Mouse (Mus musculus): ENCODE data around the gene Clcn5. TPM values are rescaled to one million over a fixed set of nuclear protein-coding genes. Genes with fewer than 3 reads are reported as not detected.

Gene Clcn5
- polyA plus RNA-seq, 1 experiment from 2014 or later: 12.7 TPM

DNA sequence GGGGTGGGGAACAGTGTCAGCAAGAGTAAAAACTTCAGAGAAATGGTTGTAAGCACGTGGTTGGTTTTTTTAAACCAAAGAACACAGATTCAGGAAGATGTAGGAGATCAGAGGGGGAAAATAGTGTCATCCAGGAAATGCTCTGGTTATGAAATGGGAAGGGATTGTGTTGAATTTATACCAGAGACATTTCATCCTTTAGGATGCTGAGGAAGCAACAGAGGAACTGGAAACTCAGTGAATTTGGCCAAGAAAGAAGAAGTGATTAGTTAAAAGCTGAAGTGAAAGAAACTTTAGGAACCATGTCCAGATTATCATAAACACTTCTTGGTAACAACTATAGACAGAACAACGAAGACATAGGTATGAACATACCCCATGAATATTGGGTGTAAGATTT lies 26.2 kb downstream of the Clcn5 start:
- Histone ChIP-seq H3K27me3 (ENCODE audit: control insufficient read depth, insufficient read depth, low read length) (no peaks in the 10 kb centered on the region), H3K4me3 (replicated peaks; ENCODE audit: low read length) (no peak overlapping the region), H3K36me3 (ENCODE audit: control insufficient read depth, insufficient read depth, low read length) (no peaks in the 10 kb centered on the region), H3K4me2 (ENCODE audit: low read depth, low read length) (no peak overlapping the region), H3K9me3 (replicated peaks; ENCODE audit: control insufficient read depth, low read length) (no peaks in the 10 kb centered on the region), H3K4me1 (ENCODE audit: control insufficient read depth, insufficient read depth, low read length) (no peaks in the 10 kb centered on the region), H3K27ac (ENCODE audit: low read length) (no peak overlapping the region), H3K9ac (ENCODE audit: low read length) (no peak overlapping the region)
- ATAC-seq (ENCODE audit: insufficient read depth, low FRiP score): no peak
- 73% methylated on average over 2 of the region's 2 CpGs for WGBS

- no peak for ATAC-seq (ENCODE audit: insufficient read depth, low FRiP score)
- 89% methylated on average over 8 of the region's 8 CpGs for WGBS
Observed at GRCm38 (mm10) chrX:7292151-7292768, 26.9 kb downstream of the Clcn5 start.

GRCm38 (mm10) chrX:7288976-7289375 lies 30.2 kb downstream of the Clcn5 start:
- Histone ChIP-seq H3K4me1 (ENCODE audit: control insufficient read depth, insufficient read depth, low read length) (no peaks in the 10 kb centered on the region), H3K27ac (ENCODE audit: low read length) (no peak overlapping the region), H3K4me3 (replicated peaks; ENCODE audit: low read length) (no peak overlapping the region), H3K36me3 (ENCODE audit: control insufficient read depth, insufficient read depth, low read length) (no peaks in the 10 kb centered on the region), H3K27me3 (ENCODE audit: control insufficient read depth, insufficient read depth, low read length) (no peaks in the 10 kb centered on the region), H3K9me3 (replicated peaks; ENCODE audit: control insufficient read depth, low read length) (no peaks in the 10 kb centered on the region), H3K4me2 (ENCODE audit: low read depth, low read length) (no peak overlapping the region), H3K9ac (ENCODE audit: low read length) (no peak overlapping the region)
- no peak for ATAC-seq (ENCODE audit: insufficient read depth, low FRiP score)
- WGBS: 18% methylated on average over 2 of the region's 2 CpGs

More at GRCm38 (mm10) chrX:7292151-7292768, 26.9 kb downstream of the Clcn5 start:
- Histone ChIP-seq H3K4me2 (ENCODE audit: low read depth, low read length) (no peak overlapping the region), H3K36me3 (ENCODE audit: control insufficient read depth, insufficient read depth, low read length) (no peaks in the 10 kb centered on the region), H3K9me3 (replicated peaks; ENCODE audit: control insufficient read depth, low read length) (no peaks in the 10 kb centered on the region), H3K9ac (ENCODE audit: low read length) (no peak overlapping the region), H3K27ac (ENCODE audit: low read length) (no peak overlapping the region), H3K4me3 (replicated peaks; ENCODE audit: low read length) (no peak overlapping the region), H3K4me1 (ENCODE audit: control insufficient read depth, insufficient read depth, low read length) (no peaks in the 10 kb centered on the region), H3K27me3 (ENCODE audit: control insufficient read depth, insufficient read depth, low read length) (no peaks in the 10 kb centered on the region)

DNA sequence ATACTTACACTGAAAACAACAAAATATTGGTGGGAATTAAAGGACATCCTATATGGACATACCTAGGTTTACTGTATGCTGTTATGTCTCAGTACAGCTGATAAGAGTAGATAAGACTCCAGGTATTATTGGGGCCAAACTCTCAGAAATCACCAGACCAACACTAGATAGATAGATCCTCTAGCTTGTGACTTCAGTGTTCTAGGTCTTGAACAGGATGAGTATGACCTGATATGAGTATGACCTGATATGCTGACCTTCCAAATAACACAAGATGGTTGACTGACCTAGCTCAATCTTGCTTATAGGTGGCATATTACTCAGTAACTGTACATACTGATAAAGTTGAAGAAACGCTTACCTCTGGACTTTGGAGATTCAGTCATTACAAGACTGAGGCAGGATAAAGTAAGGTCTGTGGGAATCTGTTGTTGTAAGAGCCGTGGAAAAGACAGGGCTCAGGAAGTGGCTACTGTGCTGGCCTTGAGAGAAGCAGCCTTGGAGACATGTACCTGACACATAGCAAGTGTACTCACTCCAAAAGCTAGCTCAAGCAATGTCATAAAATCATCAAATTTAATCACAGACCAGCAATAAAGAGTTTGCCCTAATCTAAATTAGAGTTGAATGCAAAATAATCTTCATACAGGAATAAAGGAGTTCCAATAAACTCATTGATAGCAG lies 32.0 kb downstream of the Clcn5 start:
- WGBS: 79% methylated on average over 2 of the region's 2 CpGs
- H3K4me3 ChIP-seq (replicated peaks; ENCODE audit: low read length): no peak overlapping the region
- H3K9me3 ChIP-seq (replicated peaks; ENCODE audit: control insufficient read depth, low read length): no peaks in the 10 kb centered on the region
- H3K9ac ChIP-seq (ENCODE audit: low read length): no peak overlapping the region
- H3K36me3 ChIP-seq (ENCODE audit: control insufficient read depth, insufficient read depth, low read length): no peaks in the 10 kb centered on the region
- H3K4me1 ChIP-seq (ENCODE audit: control insufficient read depth, insufficient read depth, low read length): no peaks in the 10 kb centered on the region
- H3K27me3 ChIP-seq (ENCODE audit: control insufficient read depth, insufficient read depth, low read length): no peaks in the 10 kb centered on the region
- no peak overlapping the region for H3K4me2 ChIP-seq (ENCODE audit: low read depth, low read length)
- H3K27ac ChIP-seq (ENCODE audit: low read length): no peak overlapping the region
- no peak for ATAC-seq (ENCODE audit: insufficient read depth, low FRiP score)

- ATAC-seq (ENCODE audit: insufficient read depth, low FRiP score): no peak
- WGBS: 74% methylated on average over 1 of the region's 1 CpGs
- H3K36me3 ChIP-seq (ENCODE audit: control insufficient read depth, insufficient read depth, low read length): no peaks in the 10 kb centered on the region
Observed at GRCm38 (mm10) chrX:7282636-7283035, 36.5 kb downstream of the Clcn5 start.

GRCm38 (mm10) chrX:7279722-7280121 lies 39.4 kb downstream of the Clcn5 start:
- H3K9ac ChIP-seq (ENCODE audit: low read length): no peak overlapping the region
- no peaks in the 10 kb centered on the region for H3K9me3 ChIP-seq (replicated peaks; ENCODE audit: control insufficient read depth, low read length)
- H3K4me2 ChIP-seq (ENCODE audit: low read depth, low read length): no peak overlapping the region
- no peak for ATAC-seq (ENCODE audit: insufficient read depth, low FRiP score)
- H3K36me3 ChIP-seq (ENCODE audit: control insufficient read depth, insufficient read depth, low read length): no peaks in the 10 kb centered on the region
- H3K27ac ChIP-seq (ENCODE audit: low read length): no peak overlapping the region
- no peaks in the 10 kb centered on the region for H3K4me1 ChIP-seq (ENCODE audit: control insufficient read depth, insufficient read depth, low read length)
- WGBS: 78% methylated on average over 5 of the region's 5 CpGs
- H3K4me3 ChIP-seq (replicated peaks; ENCODE audit: low read length): no peak overlapping the region
- no peaks in the 10 kb centered on the region for H3K27me3 ChIP-seq (ENCODE audit: control insufficient read depth, insufficient read depth, low read length)

More at GRCm38 (mm10) chrX:7282636-7283035, 36.5 kb downstream of the Clcn5 start:
- Histone ChIP-seq H3K4me3 (replicated peaks; ENCODE audit: low read length) (no peak overlapping the region), H3K4me2 (ENCODE audit: low read depth, low read length) (no peak overlapping the region), H3K9me3 (replicated peaks; ENCODE audit: control insufficient read depth, low read length) (no peaks in the 10 kb centered on the region), H3K4me1 (ENCODE audit: control insufficient read depth, insufficient read depth, low read length) (no peaks in the 10 kb centered on the region), H3K27me3 (ENCODE audit: control insufficient read depth, insufficient read depth, low read length) (no peaks in the 10 kb centered on the region), H3K9ac (ENCODE audit: low read length) (no peak overlapping the region), H3K27ac (ENCODE audit: low read length) (no peak overlapping the region)

DNA sequence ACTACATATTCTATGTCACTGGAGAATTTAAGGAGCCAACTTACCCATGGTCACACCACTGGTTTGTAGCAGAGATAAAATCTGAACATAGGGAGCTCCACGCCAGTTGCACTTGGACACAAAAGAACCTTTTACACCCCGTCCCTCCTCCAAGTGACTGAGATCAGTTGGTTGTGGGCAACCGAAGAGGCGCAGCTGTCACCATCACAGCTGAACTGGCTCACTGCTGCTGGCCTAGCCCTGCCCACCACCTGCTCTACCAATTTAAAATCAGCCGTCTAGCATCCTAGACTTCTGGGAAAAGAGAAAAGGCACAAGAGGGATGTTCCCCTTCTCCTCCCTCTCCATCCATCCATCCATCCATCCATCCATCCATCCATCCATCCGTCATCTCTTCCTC lies 42.6 kb downstream of the Clcn5 start:
- no peaks in the 10 kb centered on the region for H3K36me3 ChIP-seq (ENCODE audit: control insufficient read depth, insufficient read depth, low read length)
- H3K4me1 ChIP-seq (ENCODE audit: control insufficient read depth, insufficient read depth, low read length): no peaks in the 10 kb centered on the region
- H3K9ac ChIP-seq (ENCODE audit: low read length): no peak overlapping the region
- no peak overlapping the region for H3K27ac ChIP-seq (ENCODE audit: low read length)
- no peak overlapping the region for H3K4me3 ChIP-seq (replicated peaks; ENCODE audit: low read length)
- no peaks in the 10 kb centered on the region for H3K27me3 ChIP-seq (ENCODE audit: control insufficient read depth, insufficient read depth, low read length)
- ATAC-seq (ENCODE audit: insufficient read depth, low FRiP score): no peak
- no peak overlapping the region for H3K4me2 ChIP-seq (ENCODE audit: low read depth, low read length)
- no peaks in the 10 kb centered on the region for H3K9me3 ChIP-seq (replicated peaks; ENCODE audit: control insufficient read depth, low read length)
- WGBS: 75% methylated on average over 5 of the region's 6 CpGs

- Histone ChIP-seq H3K4me1 (ENCODE audit: control insufficient read depth, insufficient read depth, low read length) (no peaks in the 10 kb centered on the region), H3K9ac (ENCODE audit: low read length) (no peak overlapping the region), H3K4me2 (ENCODE audit: low read depth, low read length) (no peak overlapping the region), H3K9me3 (replicated peaks; ENCODE audit: control insufficient read depth, low read length) (no peaks in the 10 kb centered on the region), H3K27me3 (ENCODE audit: control insufficient read depth, insufficient read depth, low read length) (no peaks in the 10 kb centered on the region), H3K27ac (ENCODE audit: low read length) (no peak overlapping the region), H3K36me3 (ENCODE audit: control insufficient read depth, insufficient read depth, low read length) (no peaks in the 10 kb centered on the region), H3K4me3 (replicated peaks; ENCODE audit: low read length) (no peak overlapping the region)
- no peak for ATAC-seq (ENCODE audit: insufficient read depth, low FRiP score)
- 96% methylated on average over 5 of the region's 5 CpGs for whole genome bisulfite sequencing
Observed at GRCm38 (mm10) chrX:7261149-7261548, 58.0 kb downstream of the Clcn5 start.

- no peak for ATAC-seq (ENCODE audit: insufficient read depth, low FRiP score)
Observed at GRCm38 (mm10) chrX:7260400-7261113, 58.6 kb downstream of the Clcn5 start.

More at GRCm38 (mm10) chrX:7260400-7261113, 58.6 kb downstream of the Clcn5 start:
- Histone ChIP-seq H3K9ac (ENCODE audit: low read length) (no peak overlapping the region), H3K4me1 (ENCODE audit: control insufficient read depth, insufficient read depth, low read length) (no peaks in the 10 kb centered on the region), H3K27ac (ENCODE audit: low read length) (no peak overlapping the region), H3K27me3 (ENCODE audit: control insufficient read depth, insufficient read depth, low read length) (no peaks in the 10 kb centered on the region), H3K36me3 (ENCODE audit: control insufficient read depth, insufficient read depth, low read length) (no peaks in the 10 kb centered on the region), H3K9me3 (replicated peaks; ENCODE audit: control insufficient read depth, low read length) (no peaks in the 10 kb centered on the region), H3K4me2 (ENCODE audit: low read depth, low read length) (no peak overlapping the region), H3K4me3 (replicated peaks; ENCODE audit: low read length) (no peak overlapping the region)
- WGBS: 73% methylated on average over 5 of the region's 5 CpGs

Data from stomach, embryonic 16.5 days (tissue).